Mouse (Mus musculus): Measurements from ENCODE around the gene Tlr3. TPM values are rescaled to one million over a fixed set of nuclear protein-coding genes. Genes with fewer than 3 reads are reported as not detected.

Tlr3 gene
- 1.8 and 1.9 TPM in 2 replicates for polyA plus RNA-seq (2014; fragmentation: Nextera tagmentation; extraction: Ambion mirVana)

DNA sequence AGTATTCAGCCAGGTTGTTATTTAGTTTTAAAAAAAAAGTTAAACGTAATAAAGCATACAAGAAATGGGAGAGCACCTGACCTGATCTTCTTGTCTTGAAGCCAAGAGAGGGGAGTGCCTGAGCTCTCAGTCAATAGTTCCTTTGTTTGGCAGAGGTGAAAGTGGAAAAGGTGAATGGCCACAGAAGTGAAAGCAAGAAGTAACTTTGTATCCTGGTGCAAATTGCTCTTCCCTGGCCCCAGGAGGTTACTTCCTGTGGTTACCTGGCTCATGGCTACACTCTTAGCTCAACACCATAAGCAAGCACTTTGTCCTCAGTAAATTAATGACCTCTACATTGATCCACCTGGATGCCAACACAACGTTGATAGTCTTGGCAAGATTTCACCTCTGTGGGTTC lies at the start of gene Tlr3:
Gene Tlr3, minus strand, starts transcription at position 199 of the 400 bp plus-strand sequence.
- no peaks in the 10 kb centered on the region for H3K36me3 ChIP-seq (ENCODE audit: control insufficient read depth, insufficient read depth, low read length)
- H3K9ac ChIP-seq (ENCODE audit: low read depth, low read length), result peak within 1 kb of the TSS; percentile 12
- peak within 1 kb of the TSS; percentile 61 for H3K4me2 ChIP-seq
- H3K4me3 ChIP-seq (ENCODE audit: low read depth, low read length), result peak within 1 kb of the TSS; percentile 47
- no peaks in the 10 kb centered on the region for H3K4me1 ChIP-seq (ENCODE audit: control insufficient read depth, insufficient read depth, low read length)
- 74% methylated on average over 2 of the region's 2 CpGs for WGBS (ENCODE audit: insufficient replicate concordance)
- peak within 1 kb of the TSS; percentile 50 for H3K27ac ChIP-seq (ENCODE audit: low read depth, low read length)
- ATAC-seq (replicated peaks; ENCODE audit: insufficient number of reproducible peaks, low FRiP score, low TSS enrichment), result no peak
- no peaks in the 10 kb centered on the region for H3K27me3 ChIP-seq (ENCODE audit: control insufficient read depth, insufficient read depth, low read length)
- H3K9me3 ChIP-seq (replicated peaks; ENCODE audit: control insufficient read depth, low read length), result no peaks in the 10 kb centered on the region

DNA sequence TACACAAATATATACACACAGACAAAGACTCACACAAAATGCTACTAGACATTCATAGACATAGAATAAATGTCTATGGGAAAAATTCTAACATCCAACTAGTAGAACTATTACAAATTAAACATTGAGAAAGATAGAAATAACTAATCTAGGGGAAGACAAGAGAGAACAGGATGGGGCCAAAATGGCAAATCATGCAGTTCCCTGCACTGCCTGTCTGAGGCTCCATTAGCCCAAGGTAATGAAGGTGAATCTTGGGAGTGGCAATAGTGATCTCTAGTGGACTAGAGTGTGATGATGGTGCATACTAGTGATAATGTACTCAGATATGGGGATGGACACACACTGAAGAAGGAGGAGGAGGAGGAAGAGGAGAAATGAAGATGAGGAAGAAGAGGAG lies 47.0 kb upstream of the Tlr3 start:
- Histone ChIP-seq H3K9ac (ENCODE audit: low read depth, low read length) (no peak overlapping the region), H3K4me2 (no peak overlapping the region), H3K36me3 (ENCODE audit: control insufficient read depth, insufficient read depth, low read length) (no peaks in the 10 kb centered on the region), H3K9me3 (replicated peaks; ENCODE audit: control insufficient read depth, low read length) (no peaks in the 10 kb centered on the region), H3K27ac (ENCODE audit: low read depth, low read length) (no peak overlapping the region), H3K27me3 (ENCODE audit: control insufficient read depth, insufficient read depth, low read length) (no peaks in the 10 kb centered on the region), H3K4me3 (ENCODE audit: low read depth, low read length) (no peak overlapping the region), H3K4me1 (ENCODE audit: control insufficient read depth, insufficient read depth, low read length) (no peaks in the 10 kb centered on the region)
- no peak for ATAC-seq (replicated peaks; ENCODE audit: insufficient number of reproducible peaks, low FRiP score, low TSS enrichment)

DNA sequence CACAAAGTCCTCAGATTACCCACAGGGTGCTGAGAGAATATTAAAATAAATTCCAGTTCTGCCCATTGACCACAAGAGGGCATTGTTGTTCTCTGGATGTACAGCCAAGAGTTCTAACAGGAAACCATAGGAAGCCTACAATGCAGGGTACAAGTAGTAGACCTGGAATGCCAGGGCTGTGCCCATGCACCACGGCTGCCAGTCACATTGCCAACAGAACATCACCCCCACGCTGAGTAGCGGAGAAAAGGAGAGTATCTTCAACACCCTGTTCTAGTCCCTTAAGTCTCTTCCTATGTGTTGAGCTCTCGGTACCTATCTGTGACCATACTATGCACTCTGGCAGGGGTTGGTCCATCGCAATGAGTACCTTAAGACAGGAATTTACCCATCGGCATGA lies 43.5 kb upstream of the Tlr3 start:
- WGBS (ENCODE audit: insufficient replicate concordance), result 49% methylated on average over 6 of the region's 6 CpGs
- H3K27ac ChIP-seq (ENCODE audit: low read depth, low read length), result no peak overlapping the region
- H3K9me3 ChIP-seq (replicated peaks; ENCODE audit: control insufficient read depth, low read length), result no peaks in the 10 kb centered on the region
- H3K4me3 ChIP-seq (ENCODE audit: low read depth, low read length), result no peak overlapping the region
- H3K36me3 ChIP-seq (ENCODE audit: control insufficient read depth, insufficient read depth, low read length), result no peaks in the 10 kb centered on the region
- no peaks in the 10 kb centered on the region for H3K27me3 ChIP-seq (ENCODE audit: control insufficient read depth, insufficient read depth, low read length)
- H3K4me1 ChIP-seq (ENCODE audit: control insufficient read depth, insufficient read depth, low read length), result no peaks in the 10 kb centered on the region
- H3K9ac ChIP-seq (ENCODE audit: low read depth, low read length), result no peak overlapping the region
- no peak overlapping the region for H3K4me2 ChIP-seq
- ATAC-seq (replicated peaks; ENCODE audit: insufficient number of reproducible peaks, low FRiP score, low TSS enrichment), result no peak

DNA sequence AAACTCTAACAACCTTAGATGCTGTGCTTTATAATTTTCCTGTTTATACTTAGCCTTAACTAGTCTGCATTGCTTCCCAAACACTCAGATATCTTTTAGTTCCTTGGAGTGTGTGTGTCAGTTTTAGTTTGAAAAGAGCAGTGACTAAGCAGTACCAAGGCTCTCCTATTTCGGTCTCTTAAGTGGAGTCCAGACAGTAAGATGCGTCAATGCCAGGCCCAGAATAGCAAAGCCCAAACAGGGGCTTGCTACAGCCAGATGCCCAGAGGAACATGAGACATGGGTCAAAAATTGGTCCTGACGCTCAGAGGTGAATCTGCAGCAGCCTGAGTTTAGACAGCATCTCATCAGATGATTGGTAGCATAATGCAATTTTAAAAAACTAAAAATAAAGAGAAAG lies 41.2 kb upstream of the Tlr3 start:
- Histone ChIP-seq H3K36me3 (ENCODE audit: control insufficient read depth, insufficient read depth, low read length) (no peaks in the 10 kb centered on the region), H3K9ac (ENCODE audit: low read depth, low read length) (no peak overlapping the region), H3K27me3 (ENCODE audit: control insufficient read depth, insufficient read depth, low read length) (no peaks in the 10 kb centered on the region), H3K27ac (ENCODE audit: low read depth, low read length) (no peak overlapping the region), H3K4me2 (no peak overlapping the region), H3K4me1 (ENCODE audit: control insufficient read depth, insufficient read depth, low read length) (no peaks in the 10 kb centered on the region), H3K9me3 (replicated peaks; ENCODE audit: control insufficient read depth, low read length) (no peaks in the 10 kb centered on the region), H3K4me3 (ENCODE audit: low read depth, low read length) (no peak overlapping the region)
- ATAC-seq (replicated peaks; ENCODE audit: insufficient number of reproducible peaks, low FRiP score, low TSS enrichment), result no peak
- WGBS (ENCODE audit: insufficient replicate concordance), result 55% methylated on average over 3 of the region's 3 CpGs

DNA sequence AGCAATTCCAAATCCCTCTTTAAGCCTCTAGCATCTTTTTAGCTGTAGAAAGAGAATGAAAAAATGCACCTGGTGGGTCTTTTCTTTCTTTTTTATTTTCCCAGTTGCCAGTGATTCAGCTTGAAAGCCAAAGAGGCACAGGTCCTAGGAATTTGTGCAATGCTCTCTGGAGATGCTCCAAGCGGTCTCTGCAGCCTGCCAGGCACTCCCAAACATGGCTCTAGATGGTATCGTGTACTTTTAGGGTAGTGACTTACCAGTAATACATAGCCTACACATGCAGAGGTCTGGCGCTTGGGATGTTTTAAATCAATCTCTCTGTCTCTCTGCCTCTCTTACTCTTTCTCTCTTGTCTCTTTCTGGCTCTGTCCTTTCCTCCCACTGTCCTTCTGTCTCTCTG lies 38.0 kb upstream of the Tlr3 start:
- no peak overlapping the region for H3K9ac ChIP-seq (ENCODE audit: low read depth, low read length)
- 78% methylated on average over 3 of the region's 3 CpGs for WGBS (ENCODE audit: insufficient replicate concordance)
- no peak for ATAC-seq (replicated peaks; ENCODE audit: insufficient number of reproducible peaks, low FRiP score, low TSS enrichment)
- no peaks in the 10 kb centered on the region for H3K27me3 ChIP-seq (ENCODE audit: control insufficient read depth, insufficient read depth, low read length)
- no peak overlapping the region for H3K27ac ChIP-seq (ENCODE audit: low read depth, low read length)
- no peaks in the 10 kb centered on the region for H3K9me3 ChIP-seq (replicated peaks; ENCODE audit: control insufficient read depth, low read length)
- H3K36me3 ChIP-seq (ENCODE audit: control insufficient read depth, insufficient read depth, low read length), result no peaks in the 10 kb centered on the region
- H3K4me2 ChIP-seq, result no peak overlapping the region
- no peak overlapping the region for H3K4me3 ChIP-seq (ENCODE audit: low read depth, low read length)
- no peaks in the 10 kb centered on the region for H3K4me1 ChIP-seq (ENCODE audit: control insufficient read depth, insufficient read depth, low read length)

DNA sequence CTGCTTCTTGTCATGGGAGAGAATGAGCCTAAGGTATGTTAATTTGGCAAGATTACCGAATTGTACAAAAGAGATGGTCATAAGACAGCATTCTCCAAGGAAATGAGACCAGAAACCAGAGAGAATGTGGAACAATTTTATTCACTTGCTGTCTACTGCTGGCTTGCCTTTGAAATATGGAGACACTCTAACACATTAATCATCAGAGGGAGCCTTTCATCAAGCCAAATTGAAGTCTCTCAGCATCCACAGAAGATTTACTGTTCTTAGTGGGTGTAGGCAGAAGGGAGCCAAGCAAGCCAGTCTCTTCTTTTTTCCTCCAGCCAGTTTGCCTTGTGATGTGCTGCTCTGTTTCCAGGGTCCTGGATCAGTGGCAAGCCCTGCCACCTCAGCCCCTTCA lies 37.4 kb upstream of the Tlr3 start:
- Histone ChIP-seq H3K9me3 (replicated peaks; ENCODE audit: control insufficient read depth, low read length) (no peaks in the 10 kb centered on the region), H3K4me1 (ENCODE audit: control insufficient read depth, insufficient read depth, low read length) (no peaks in the 10 kb centered on the region), H3K9ac (ENCODE audit: low read depth, low read length) (no peak overlapping the region), H3K27ac (ENCODE audit: low read depth, low read length) (no peak overlapping the region), H3K4me2 (no peak overlapping the region), H3K4me3 (ENCODE audit: low read depth, low read length) (no peak overlapping the region), H3K36me3 (ENCODE audit: control insufficient read depth, insufficient read depth, low read length) (no peaks in the 10 kb centered on the region), H3K27me3 (ENCODE audit: control insufficient read depth, insufficient read depth, low read length) (no peaks in the 10 kb centered on the region)
- WGBS (ENCODE audit: insufficient replicate concordance), result 68% methylated on average over 1 of the region's 1 CpGs
- ATAC-seq (replicated peaks; ENCODE audit: insufficient number of reproducible peaks, low FRiP score, low TSS enrichment), result no peak

DNA sequence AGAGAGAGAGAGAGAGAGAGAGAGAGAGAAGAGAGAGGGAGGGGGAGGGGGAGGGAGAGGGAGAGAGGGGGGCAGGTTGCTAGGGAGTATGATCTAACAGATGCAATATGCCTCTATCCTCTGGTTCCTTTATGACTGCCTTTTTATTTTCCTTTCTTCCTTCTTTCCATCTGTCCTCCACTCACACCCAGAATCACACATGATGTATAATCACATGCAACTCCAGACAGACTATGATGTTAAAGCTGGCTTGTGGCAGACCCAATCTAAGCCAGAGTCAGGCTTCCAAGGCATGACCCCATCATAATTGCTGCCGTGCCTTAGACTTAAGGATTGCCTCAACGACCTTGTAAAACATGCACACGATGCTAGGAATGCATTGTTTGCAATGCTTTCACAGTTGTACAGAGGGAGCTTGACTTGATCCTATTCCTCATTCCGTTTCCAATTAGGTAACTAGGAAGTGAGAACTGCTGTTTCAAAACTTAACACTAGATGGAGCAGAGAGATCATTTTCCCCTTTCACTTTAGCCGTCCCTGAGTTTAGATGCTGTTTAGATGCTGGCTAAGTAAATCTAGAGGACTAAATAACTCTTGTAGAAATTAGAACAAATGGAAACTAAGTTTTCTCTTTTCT lies 28.1 kb upstream of the Tlr3 start:
- 9% methylated on average over 5 of the region's 5 CpGs for WGBS (ENCODE audit: insufficient replicate concordance)
- H3K9me3 ChIP-seq (replicated peaks; ENCODE audit: control insufficient read depth, low read length), result no peaks in the 10 kb centered on the region
- H3K4me3 ChIP-seq (ENCODE audit: low read depth, low read length), result no peak overlapping the region
- H3K27ac ChIP-seq (ENCODE audit: low read depth, low read length), result no peak overlapping the region
- no peak overlapping the region for H3K4me2 ChIP-seq
- no peak overlapping the region for H3K9ac ChIP-seq (ENCODE audit: low read depth, low read length)
- ATAC-seq (replicated peaks; ENCODE audit: insufficient number of reproducible peaks, low FRiP score, low TSS enrichment), result no peak
- H3K4me1 ChIP-seq (ENCODE audit: control insufficient read depth, insufficient read depth, low read length), result no peaks in the 10 kb centered on the region
- no peaks in the 10 kb centered on the region for H3K27me3 ChIP-seq (ENCODE audit: control insufficient read depth, insufficient read depth, low read length)
- H3K36me3 ChIP-seq (ENCODE audit: control insufficient read depth, insufficient read depth, low read length), result no peaks in the 10 kb centered on the region

DNA sequence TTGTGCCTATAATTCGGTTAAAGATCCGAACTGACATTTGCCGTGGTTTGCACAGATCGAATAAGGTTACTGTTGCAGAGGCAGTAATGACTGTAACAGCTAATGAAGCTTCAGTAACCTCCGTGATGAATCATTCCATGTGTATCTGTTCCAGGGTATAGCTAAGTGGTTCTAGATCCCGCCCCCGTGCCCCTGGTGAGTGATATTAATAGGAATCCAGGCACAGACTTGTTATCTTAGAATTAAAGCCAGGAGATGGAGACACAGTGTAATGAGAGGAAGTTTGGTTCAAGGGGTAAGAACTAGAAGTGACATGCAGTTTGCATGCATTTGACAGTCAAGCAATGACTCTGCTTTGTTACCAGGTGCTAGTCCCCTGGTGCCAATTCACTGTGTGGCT lies 9.3 kb upstream of the Tlr3 start:
- Histone ChIP-seq H3K27ac (ENCODE audit: low read depth, low read length) (no peak overlapping the region), H3K9ac (ENCODE audit: low read depth, low read length) (no peak overlapping the region), H3K4me3 (ENCODE audit: low read depth, low read length) (no peak overlapping the region), H3K4me2 (no peak overlapping the region), H3K36me3 (ENCODE audit: control insufficient read depth, insufficient read depth, low read length) (no peaks in the 10 kb centered on the region), H3K9me3 (replicated peaks; ENCODE audit: control insufficient read depth, low read length) (no peaks in the 10 kb centered on the region), H3K4me1 (ENCODE audit: control insufficient read depth, insufficient read depth, low read length) (no peaks in the 10 kb centered on the region), H3K27me3 (ENCODE audit: control insufficient read depth, insufficient read depth, low read length) (no peaks in the 10 kb centered on the region)
- 71% methylated on average over 7 of the region's 7 CpGs for WGBS (ENCODE audit: insufficient replicate concordance)
- no peak for ATAC-seq (replicated peaks; ENCODE audit: insufficient number of reproducible peaks, low FRiP score, low TSS enrichment)

DNA sequence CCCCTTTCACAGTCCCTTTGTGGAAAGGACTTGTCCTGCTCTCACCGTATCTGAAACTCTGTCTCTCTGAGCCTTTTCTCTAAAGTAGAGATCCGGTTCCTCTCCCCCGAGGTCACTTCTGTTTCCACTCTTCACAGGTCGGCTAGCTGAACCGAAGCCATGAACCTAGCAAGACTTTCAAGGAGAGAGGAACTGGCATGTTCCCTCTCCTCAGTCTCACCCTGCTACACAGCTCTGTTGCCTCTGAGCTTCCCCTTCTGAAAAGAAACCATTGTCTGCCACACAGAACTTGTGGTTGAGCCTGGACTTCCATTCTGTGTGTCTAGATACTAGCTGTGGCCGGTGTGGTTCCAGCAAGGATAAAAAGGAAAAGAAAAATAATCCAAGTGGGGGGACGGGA lies 4.1 kb upstream of the Tlr3 start:
- ATAC-seq (replicated peaks; ENCODE audit: insufficient number of reproducible peaks, low FRiP score, low TSS enrichment), result no peak
- WGBS (ENCODE audit: insufficient replicate concordance), result 76% methylated on average over 7 of the region's 7 CpGs

More for the DNA sequence above, 4.1 kb upstream of the Tlr3 start:
- no peak overlapping the region for H3K4me3 ChIP-seq (ENCODE audit: low read depth, low read length)
- no peaks in the 10 kb centered on the region for H3K9me3 ChIP-seq (replicated peaks; ENCODE audit: control insufficient read depth, low read length)
- H3K27ac ChIP-seq (ENCODE audit: low read depth, low read length), result no peak overlapping the region
- H3K4me1 ChIP-seq (ENCODE audit: control insufficient read depth, insufficient read depth, low read length), result no peaks in the 10 kb centered on the region
- no peak overlapping the region for H3K4me2 ChIP-seq
- H3K9ac ChIP-seq (ENCODE audit: low read depth, low read length), result no peak overlapping the region
- H3K36me3 ChIP-seq (ENCODE audit: control insufficient read depth, insufficient read depth, low read length), result no peaks in the 10 kb centered on the region
- no peaks in the 10 kb centered on the region for H3K27me3 ChIP-seq (ENCODE audit: control insufficient read depth, insufficient read depth, low read length)
